Mouse (Mus musculus): Measurements from ENCODE around the gene Fam104a. TPM values are rescaled to one million over a fixed set of nuclear protein-coding genes. Genes with fewer than 3 reads are reported as not detected.

Fam104a gene
- polyA plus RNA-seq, 1 experiment from 2014 or later = 39.1 TPM

DNA sequence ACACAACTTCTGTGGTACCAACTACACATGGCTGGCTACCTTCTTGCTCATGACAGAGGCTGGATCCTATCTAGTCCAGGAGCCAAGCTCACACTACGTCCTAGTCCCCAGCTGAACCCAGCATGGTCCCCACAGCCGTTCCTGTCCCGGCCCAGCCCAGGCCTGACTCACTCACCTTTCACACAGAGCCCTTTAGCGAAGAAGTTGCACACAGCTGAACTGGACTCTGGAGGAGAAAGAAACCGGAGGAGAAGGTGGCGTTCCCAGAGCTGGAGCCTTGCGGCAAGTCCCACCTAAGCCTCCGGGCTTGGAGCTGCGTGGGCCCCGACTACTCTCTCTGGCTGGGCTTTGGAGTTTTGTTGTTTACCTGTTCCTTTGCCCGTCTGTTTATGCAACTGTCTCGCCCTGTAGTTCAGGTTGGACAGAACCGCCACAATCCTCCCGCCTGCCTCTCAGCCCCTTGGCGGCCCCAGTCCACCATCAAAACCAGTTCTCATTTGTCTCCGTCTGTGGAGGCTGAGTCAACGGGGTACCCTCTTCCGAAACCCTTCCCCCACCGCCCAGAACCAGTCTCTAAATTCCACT lies 24.8 kb upstream of the Fam104a start:
- Histone ChIP-seq H3K4me2 (ENCODE audit: low read length) (no peak overlapping the region), H3K27me3 (replicated peaks; ENCODE audit: control insufficient read depth, insufficient read depth, low read length) (peaks cover 2% of the 10 kb centered on the region; the same call in 1 of the 2 replicates), H3K4me3 (ENCODE audit: low read length) (no peak overlapping the region), H3K36me3 (ENCODE audit: control insufficient read depth, insufficient read depth, low read length) (peaks cover 4% of the 10 kb centered on the region; the same call in 1 of the 2 replicates), H3K27ac (ENCODE audit: low read depth, low read length) (no peak overlapping the region), H3K4me1 (ENCODE audit: control insufficient read depth, insufficient read depth, low read depth, low read length) (peaks cover 14% of the 10 kb centered on the region), H3K9me3 (ENCODE audit: control insufficient read depth, low read length) (no peaks in the 10 kb centered on the region), H3K9ac (ENCODE audit: low read depth, low read length) (no peak overlapping the region)
- 57% methylated on average over 19 of the region's 19 CpGs for WGBS
- no peak for ATAC-seq

GRCm38 (mm10) chr11:113705966-113706652 lies 22.2 kb upstream of the Fam104a start:
- peaks cover 2% of the 10 kb centered on the region; the same call in 1 of the 2 replicates for H3K27me3 ChIP-seq (replicated peaks; ENCODE audit: control insufficient read depth, insufficient read depth, low read length)

GRCm38 (mm10) chr11:113703758-113704157 lies 19.8 kb upstream of the Fam104a start:
- H3K27ac ChIP-seq (ENCODE audit: low read depth, low read length) = no peak overlapping the region
- WGBS = 29% methylated on average over 5 of the region's 5 CpGs
- no peaks in the 10 kb centered on the region for H3K27me3 ChIP-seq (replicated peaks; ENCODE audit: control insufficient read depth, insufficient read depth, low read length)
- peak; percentile 75 for ATAC-seq
- H3K36me3 ChIP-seq (ENCODE audit: control insufficient read depth, insufficient read depth, low read length) = peaks cover 8% of the 10 kb centered on the region; the same call in 1 of the 2 replicates
- no peak overlapping the region for H3K4me3 ChIP-seq (ENCODE audit: low read length)
- H3K9ac ChIP-seq (ENCODE audit: low read depth, low read length) = no peak overlapping the region
- H3K4me1 ChIP-seq (ENCODE audit: control insufficient read depth, insufficient read depth, low read depth, low read length) = no peaks in the 10 kb centered on the region
- H3K9me3 ChIP-seq (ENCODE audit: control insufficient read depth, low read length) = no peaks in the 10 kb centered on the region
- no peak overlapping the region for H3K4me2 ChIP-seq (ENCODE audit: low read length)

More at GRCm38 (mm10) chr11:113705966-113706652, 22.2 kb upstream of the Fam104a start:
- Histone ChIP-seq H3K4me1 (ENCODE audit: control insufficient read depth, insufficient read depth, low read depth, low read length) (peaks cover 14% of the 10 kb centered on the region), H3K36me3 (ENCODE audit: control insufficient read depth, insufficient read depth, low read length) (peaks cover 4% of the 10 kb centered on the region; the same call in 1 of the 2 replicates), H3K4me3 (ENCODE audit: low read length) (no peak overlapping the region), H3K9me3 (ENCODE audit: control insufficient read depth, low read length) (no peaks in the 10 kb centered on the region), H3K27ac (ENCODE audit: low read depth, low read length) (no peak overlapping the region), H3K9ac (ENCODE audit: low read depth, low read length) (no peak overlapping the region), H3K4me2 (ENCODE audit: low read length) (no peak overlapping the region)
- WGBS = 87% methylated on average over 15 of the region's 15 CpGs
- no peak for ATAC-seq

DNA sequence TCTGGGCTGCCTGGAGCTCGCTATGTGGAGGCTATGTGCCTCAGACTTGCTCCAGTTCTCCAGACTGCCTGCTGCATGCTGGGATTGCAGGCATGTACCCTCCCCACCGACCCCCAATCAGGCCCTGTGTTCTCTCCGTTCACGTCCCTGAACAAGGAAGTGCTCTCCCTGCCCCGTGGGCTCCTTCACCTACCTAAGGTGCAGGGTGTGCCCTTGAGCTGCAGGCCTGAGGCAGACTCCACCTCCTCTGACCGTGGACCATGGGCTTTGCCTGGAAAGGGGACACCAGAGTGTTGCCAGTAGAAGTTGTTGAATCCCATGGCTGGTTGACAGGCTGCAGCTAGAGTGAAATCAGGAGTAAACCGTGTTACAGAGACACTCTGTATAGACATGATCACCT lies 15.7 kb upstream of the Fam104a start:
- WGBS = 88% methylated on average over 7 of the region's 7 CpGs
- no peaks in the 10 kb centered on the region for H3K27me3 ChIP-seq (replicated peaks; ENCODE audit: control insufficient read depth, insufficient read depth, low read length)
- H3K9ac ChIP-seq (ENCODE audit: low read depth, low read length) = no peak overlapping the region
- ATAC-seq = no peak
- no peak overlapping the region for H3K4me2 ChIP-seq (ENCODE audit: low read length)
- no peak overlapping the region for H3K4me3 ChIP-seq (ENCODE audit: low read length)
- H3K4me1 ChIP-seq (ENCODE audit: control insufficient read depth, insufficient read depth, low read depth, low read length) = no peaks in the 10 kb centered on the region
- H3K27ac ChIP-seq (ENCODE audit: low read depth, low read length) = no peak overlapping the region
- H3K36me3 ChIP-seq (ENCODE audit: control insufficient read depth, insufficient read depth, low read length) = peaks cover 18% of the 10 kb centered on the region
- H3K9me3 ChIP-seq (ENCODE audit: control insufficient read depth, low read length) = no peaks in the 10 kb centered on the region

GRCm38 (mm10) chr11:113698013-113698545 lies 14.1 kb upstream of the Fam104a start:
- Histone ChIP-seq H3K4me2 (ENCODE audit: low read length) (no peak overlapping the region), H3K9ac (ENCODE audit: low read depth, low read length) (no peak overlapping the region), H3K9me3 (ENCODE audit: control insufficient read depth, low read length) (no peaks in the 10 kb centered on the region), H3K36me3 (ENCODE audit: control insufficient read depth, insufficient read depth, low read length) (peaks cover 24% of the 10 kb centered on the region), H3K27me3 (replicated peaks; ENCODE audit: control insufficient read depth, insufficient read depth, low read length) (no peaks in the 10 kb centered on the region), H3K4me1 (ENCODE audit: control insufficient read depth, insufficient read depth, low read depth, low read length) (no peaks in the 10 kb centered on the region), H3K27ac (ENCODE audit: low read depth, low read length) (no peak overlapping the region), H3K4me3 (ENCODE audit: low read length) (no peak overlapping the region)
- no peak for ATAC-seq
- 81% methylated on average over 12 of the region's 12 CpGs for WGBS

DNA sequence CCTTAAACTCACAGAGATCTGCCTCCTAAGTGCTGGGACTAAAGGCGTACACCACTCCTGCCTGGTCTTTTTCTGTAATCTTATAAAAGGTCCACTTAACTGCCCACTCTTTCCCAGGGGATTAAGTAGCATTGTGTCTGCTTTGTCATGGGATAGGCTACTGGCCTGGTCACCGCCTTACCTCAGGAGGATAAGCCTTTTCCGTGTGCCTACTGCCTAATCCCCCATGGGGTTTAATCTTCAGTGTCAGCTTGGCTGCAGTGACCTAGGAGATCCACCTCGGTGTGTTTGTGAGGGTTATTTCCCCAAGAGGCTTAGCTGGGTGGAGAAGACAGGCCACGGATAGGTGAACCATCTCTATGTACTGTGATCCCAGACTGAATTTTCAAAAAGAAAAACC lies 13.6 kb upstream of the Fam104a start:
- Histone ChIP-seq H3K4me1 (ENCODE audit: control insufficient read depth, insufficient read depth, low read depth, low read length) (no peaks in the 10 kb centered on the region), H3K27me3 (replicated peaks; ENCODE audit: control insufficient read depth, insufficient read depth, low read length) (no peaks in the 10 kb centered on the region), H3K27ac (ENCODE audit: low read depth, low read length) (no peak overlapping the region), H3K4me2 (ENCODE audit: low read length) (no peak overlapping the region), H3K4me3 (ENCODE audit: low read length) (no peak overlapping the region), H3K9me3 (ENCODE audit: control insufficient read depth, low read length) (no peaks in the 10 kb centered on the region), H3K9ac (ENCODE audit: low read depth, low read length) (no peak overlapping the region), H3K36me3 (ENCODE audit: control insufficient read depth, insufficient read depth, low read length) (peaks cover 24% of the 10 kb centered on the region)
- no peak for ATAC-seq
- 79% methylated on average over 5 of the region's 5 CpGs for WGBS

DNA sequence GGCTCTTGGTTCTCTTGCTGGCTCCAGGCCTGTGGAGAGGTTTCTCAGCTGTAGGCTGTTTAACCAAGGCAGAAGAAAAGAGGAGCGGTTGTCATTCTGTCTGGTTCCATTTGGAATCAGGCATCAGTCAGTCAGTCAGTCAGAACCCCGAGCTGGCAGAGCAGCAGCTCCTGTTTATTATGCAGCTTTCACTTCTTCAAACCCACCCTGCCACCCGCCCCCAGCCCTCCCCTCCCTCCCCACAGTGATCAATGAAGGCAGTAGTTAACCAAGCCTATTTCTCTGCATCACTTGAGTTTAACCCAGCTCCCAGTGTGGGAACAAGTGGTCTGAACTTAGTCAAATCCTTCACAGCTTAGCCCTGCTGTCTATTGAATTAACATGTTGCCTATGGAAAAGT lies 7.9 kb upstream of the Fam104a start:
- H3K9ac ChIP-seq (ENCODE audit: low read depth, low read length) = no peak overlapping the region
- no peak for ATAC-seq
- WGBS = 75% methylated on average over 3 of the region's 3 CpGs
- peaks cover 2% of the 10 kb centered on the region; the same call in 1 of the 2 replicates for H3K4me1 ChIP-seq (ENCODE audit: control insufficient read depth, insufficient read depth, low read depth, low read length)
- no peaks in the 10 kb centered on the region for H3K27me3 ChIP-seq (replicated peaks; ENCODE audit: control insufficient read depth, insufficient read depth, low read length)
- H3K4me3 ChIP-seq (ENCODE audit: low read length) = no peak overlapping the region
- peaks cover 30% of the 10 kb centered on the region for H3K36me3 ChIP-seq (ENCODE audit: control insufficient read depth, insufficient read depth, low read length)
- H3K4me2 ChIP-seq (ENCODE audit: low read length) = no peak overlapping the region
- H3K27ac ChIP-seq (ENCODE audit: low read depth, low read length) = no peak overlapping the region
- no peaks in the 10 kb centered on the region for H3K9me3 ChIP-seq (ENCODE audit: control insufficient read depth, low read length)

GRCm38 (mm10) chr11:113691318-113691717 lies 7.4 kb upstream of the Fam104a start:
- H3K27me3 ChIP-seq (replicated peaks; ENCODE audit: control insufficient read depth, insufficient read depth, low read length) = no peaks in the 10 kb centered on the region

GRCm38 (mm10) chr11:113690506-113690905 lies 6.6 kb upstream of the Fam104a start:
- peaks cover 27% of the 10 kb centered on the region for H3K36me3 ChIP-seq (ENCODE audit: control insufficient read depth, insufficient read depth, low read length)
- WGBS = 92% methylated on average over 12 of the region's 12 CpGs
- H3K27me3 ChIP-seq (replicated peaks; ENCODE audit: control insufficient read depth, insufficient read depth, low read length) = no peaks in the 10 kb centered on the region
- no peaks in the 10 kb centered on the region for H3K9me3 ChIP-seq (ENCODE audit: control insufficient read depth, low read length)
- H3K4me1 ChIP-seq (ENCODE audit: control insufficient read depth, insufficient read depth, low read depth, low read length) = peaks cover 12% of the 10 kb centered on the region
- no peak overlapping the region for H3K9ac ChIP-seq (ENCODE audit: low read depth, low read length)
- no peak overlapping the region for H3K4me2 ChIP-seq (ENCODE audit: low read length)
- no peak for ATAC-seq
- no peak overlapping the region for H3K27ac ChIP-seq (ENCODE audit: low read depth, low read length)
- H3K4me3 ChIP-seq (ENCODE audit: low read length) = no peak overlapping the region

More at GRCm38 (mm10) chr11:113691318-113691717, 7.4 kb upstream of the Fam104a start:
- Histone ChIP-seq H3K9me3 (ENCODE audit: control insufficient read depth, low read length) (no peaks in the 10 kb centered on the region), H3K9ac (ENCODE audit: low read depth, low read length) (no peak overlapping the region), H3K4me3 (ENCODE audit: low read length) (no peak overlapping the region), H3K27ac (ENCODE audit: low read depth, low read length) (no peak overlapping the region), H3K4me2 (ENCODE audit: low read length) (no peak overlapping the region), H3K4me1 (ENCODE audit: control insufficient read depth, insufficient read depth, low read depth, low read length) (peaks cover 8% of the 10 kb centered on the region), H3K36me3 (ENCODE audit: control insufficient read depth, insufficient read depth, low read length) (peaks cover 30% of the 10 kb centered on the region)
- 0 out of 2 replicates have a peak, but pooled peaks have one; percentile 46 for ATAC-seq
- WGBS = 91% methylated on average over 5 of the region's 5 CpGs

Measured in hindbrain, embryonic 16.5 days (tissue).